In the genomic region with DNA sequence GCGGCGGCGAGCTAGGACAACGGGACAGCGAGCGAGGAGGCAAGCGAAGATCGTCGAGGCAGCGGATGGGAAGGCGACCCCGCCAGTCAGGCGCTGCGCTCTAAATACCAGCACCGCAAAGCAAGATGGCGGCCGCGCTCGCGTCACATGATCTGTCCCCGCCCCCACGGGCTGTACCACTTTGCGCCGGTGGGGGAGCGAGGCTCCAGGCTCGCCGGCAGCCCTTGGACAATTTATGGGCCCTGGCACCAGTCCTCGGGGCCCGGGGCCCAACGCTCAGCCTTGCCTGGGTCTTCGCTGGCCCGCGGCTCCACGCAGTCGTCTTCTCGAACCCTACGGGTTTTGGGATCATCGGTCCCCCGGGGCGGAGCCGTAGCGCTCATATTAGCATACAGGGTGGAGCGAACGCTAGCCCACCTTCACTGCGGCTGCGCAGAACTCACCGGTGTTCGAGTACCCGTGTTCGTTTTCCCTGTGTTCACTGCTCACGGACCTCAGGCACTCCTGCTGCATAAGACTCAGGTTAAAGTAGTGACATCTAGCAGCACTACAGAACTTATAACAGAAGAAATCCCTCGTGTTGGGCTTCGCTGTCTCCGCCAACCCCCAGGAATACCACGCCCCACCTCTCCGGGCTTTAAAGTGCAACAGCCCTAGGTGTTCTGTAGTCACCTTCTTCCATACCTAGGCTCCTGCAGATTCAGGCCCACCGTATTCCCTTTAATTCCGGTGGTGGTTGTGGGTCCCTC, we compare ENCODE assay signal across 7 mouse cellular contexts. TPM values are rescaled to one million over a fixed set of nuclear protein-coding genes. Genes with fewer than 3 reads are reported as not detected.
DNase-seq lines count a peak whose midpoint lies in the region; ATAC-seq lines count a peak whose summit lies in the region.

A gene (minus strand): TSS at position 386 of the 749 bp plus-strand sequence.

- peak within 1 kb of the TSS; percentile 91 for H3K27ac ChIP-seq in embryonic facial prominence, embryonic 11.5 days (replicated peaks; ENCODE audit: low read depth, low read length)
- peak within 1 kb of the TSS; percentile 93 for H3K27ac ChIP-seq in limb, embryonic 11.5 days (replicated peaks; ENCODE audit: low read depth, low read length)
- H3K27ac ChIP-seq in midbrain, embryonic 14.5 days (replicated peaks; ENCODE audit: low read depth, low read length), result peak within 1 kb of the TSS; percentile 98

- no peaks in the 10 kb centered on the region; the same call in 1 of the 2 replicates for H3K36me3 ChIP-seq in embryonic facial prominence, embryonic 11.5 days (replicated peaks; ENCODE audit: control insufficient read depth, insufficient read depth, low read depth, low read length)
- H3K36me3 ChIP-seq in limb, embryonic 11.5 days (ENCODE audit: control insufficient read depth, insufficient read depth, low read length), result peaks cover 11% of the 10 kb centered on the region; the same call in 1 of the 2 replicates
- peaks cover 13% of the 10 kb centered on the region for H3K36me3 ChIP-seq in midbrain, embryonic 14.5 days (ENCODE audit: control insufficient read depth, insufficient read depth, low read length)

- H3K4me3 ChIP-seq in embryonic facial prominence, embryonic 11.5 days (ENCODE audit: low read depth, low read length), result peak within 1 kb of the TSS; percentile 80
- peak within 1 kb of the TSS; percentile 91 for H3K4me3 ChIP-seq in limb, embryonic 11.5 days (ENCODE audit: low read depth, low read length)
- H3K4me3 ChIP-seq in midbrain, embryonic 14.5 days (replicated peaks; ENCODE audit: low read depth, low read length), result peak within 1 kb of the TSS; percentile 91

- peak; percentile 96 for DNase-seq in adrenal gland, postnatal 14 days
- peak; percentile 96 for DNase-seq in embryonic facial prominence, embryonic 11.5 days (ENCODE audit: low spot score)
- peak; percentile 100 for DNase-seq in heart, adult 11 months
- peak; percentile 99 for DNase-seq in kidney, adult 18-20 months
- peak; percentile 96 for DNase-seq in limb, embryonic 11.5 days (ENCODE audit: low spot score)
- peak; percentile 99 for DNase-seq in midbrain, embryonic 14.5 days
- DNase-seq in spleen, adult 18-20 months, result peak; percentile 90 to 93

- no peaks in the 10 kb centered on the region for H3K4me1 ChIP-seq in embryonic facial prominence, embryonic 11.5 days (ENCODE audit: control insufficient read depth, insufficient read depth, low read length)
- H3K4me1 ChIP-seq in limb, embryonic 11.5 days (ENCODE audit: control insufficient read depth, insufficient read depth, low read length), result peaks cover 11% of the 10 kb centered on the region
- peaks cover 18% of the 10 kb centered on the region for H3K4me1 ChIP-seq in midbrain, embryonic 14.5 days (ENCODE audit: control insufficient read depth, insufficient read depth, low read length)

- peak within 1 kb of the TSS; percentile 87 for H3K9ac ChIP-seq in embryonic facial prominence, embryonic 11.5 days (replicated peaks; ENCODE audit: low read length)
- H3K9ac ChIP-seq in limb, embryonic 11.5 days (ENCODE audit: low read length), result peak within 1 kb of the TSS; percentile 95
- peak within 1 kb of the TSS; percentile 88 for H3K9ac ChIP-seq in midbrain, embryonic 14.5 days (replicated peaks; ENCODE audit: low read length)

- no peaks in the 10 kb centered on the region for H3K27me3 ChIP-seq in embryonic facial prominence, embryonic 11.5 days (ENCODE audit: control insufficient read depth, insufficient read depth, low read length)
- H3K27me3 ChIP-seq in limb, embryonic 11.5 days (ENCODE audit: control insufficient read depth, insufficient read depth, low read length), result no peaks in the 10 kb centered on the region
- no peaks in the 10 kb centered on the region for H3K27me3 ChIP-seq in midbrain, embryonic 14.5 days (ENCODE audit: control insufficient read depth, insufficient read depth, low read length)

- H3K4me2 ChIP-seq in embryonic facial prominence, embryonic 11.5 days (ENCODE audit: low read depth, low read length), result peak within 1 kb of the TSS; percentile 75
- H3K4me2 ChIP-seq in limb, embryonic 11.5 days (ENCODE audit: low read depth, severe bottlenecking), result peak within 1 kb of the TSS; percentile 86
- H3K4me2 ChIP-seq in midbrain, embryonic 14.5 days (ENCODE audit: low read length), result peak within 1 kb of the TSS; percentile 88

- WGBS in embryonic facial prominence, embryonic 11.5 days, result under 1% methylated on average over 58 of the region's 58 CpGs
- under 1% methylated on average over 58 of the region's 58 CpGs for WGBS in limb, embryonic 11.5 days
- WGBS in midbrain, embryonic 14.5 days, result under 1% methylated on average over 58 of the region's 58 CpGs

- no peaks in the 10 kb centered on the region for H3K9me3 ChIP-seq in embryonic facial prominence, embryonic 11.5 days (replicated peaks; ENCODE audit: control insufficient read depth, low read length)
- no peaks in the 10 kb centered on the region for H3K9me3 ChIP-seq in limb, embryonic 11.5 days (ENCODE audit: control insufficient read depth, low read length)
- H3K9me3 ChIP-seq in midbrain, embryonic 14.5 days (ENCODE audit: control insufficient read depth, low read length), result no peaks in the 10 kb centered on the region

- ATAC-seq in embryonic facial prominence, embryonic 11.5 days (replicated peaks; ENCODE audit: insufficient number of reproducible peaks, low FRiP score, low TSS enrichment, low read depth), result peak; percentile 87
- ATAC-seq in limb, embryonic 11.5 days (ENCODE audit: insufficient number of reproducible peaks, low FRiP score, low TSS enrichment, low read depth), result peak; percentile 84
- peak; percentile 91 for ATAC-seq in midbrain, embryonic 14.5 days (ENCODE audit: low FRiP score, low TSS enrichment)

RNA-seq across cellular contexts. Expression of the gene that starts here (rescaled TPM):
- 346 and 376 TPM in 2 replicates for total RNA-seq in adrenal gland, postnatal 14 days (2021)
- 384 and 433 TPM in 2 replicates for polyA plus RNA-seq in embryonic facial prominence, embryonic 11.5 days (2014; fragmentation: Nextera tagmentation; extraction: Ambion mirVana)
- 391 and 434 TPM in 2 replicates for polyA plus RNA-seq in limb, embryonic 11.5 days (2014; fragmentation: Nextera tagmentation; extraction: Ambion mirVana)
- 1,214 and 1,517 TPM in 2 replicates for polyA plus RNA-seq in midbrain, embryonic 14.5 days (2014; fragmentation: Nextera tagmentation; extraction: Ambion mirVana)

Comparison
In these comparisons a context has a peak if more than half of its experiments do, and no peak if none do; other contexts are left out.
1. Peak in every context shown above with its lines: DNase-seq, ATAC-seq, H3K4me3 ChIP-seq and H3K27ac ChIP-seq.